Mouse (Mus musculus) kidney, postnatal 10 days (tissue): Measurements from ENCODE around the gene Grm8.

Experiments used
- DNase-seq: peaks from one replicate; pipeline ENCODE4 v3.0.0; 2021; ENCODE audit warnings: mixed read lengths

The Grm8 gene

DNA sequence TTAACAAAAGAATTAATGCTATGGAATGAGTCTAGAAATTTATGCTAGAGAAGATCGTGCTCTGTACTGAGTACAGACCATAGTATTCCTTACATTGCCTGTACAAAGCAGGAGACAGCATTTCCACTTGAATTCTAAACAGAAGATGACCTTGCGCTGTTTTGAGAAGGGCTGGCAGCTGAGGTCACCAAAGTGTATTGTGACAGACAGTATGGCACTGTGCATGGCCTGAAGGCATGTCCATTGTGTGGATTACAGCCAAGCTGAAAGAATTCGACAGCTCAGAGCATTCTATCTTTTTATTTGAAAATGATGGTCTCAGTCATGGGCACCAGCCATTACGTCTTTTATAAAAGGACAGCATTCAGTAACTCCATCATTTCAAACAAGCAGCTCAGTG lies 517.5 kb downstream of the Grm8 start:
- no peak for DNase-seq

- DNase-seq = no peak
Measured at GRCm38 (mm10) chr6:27580485-27580884, 554.5 kb downstream of the Grm8 start.

DNA sequence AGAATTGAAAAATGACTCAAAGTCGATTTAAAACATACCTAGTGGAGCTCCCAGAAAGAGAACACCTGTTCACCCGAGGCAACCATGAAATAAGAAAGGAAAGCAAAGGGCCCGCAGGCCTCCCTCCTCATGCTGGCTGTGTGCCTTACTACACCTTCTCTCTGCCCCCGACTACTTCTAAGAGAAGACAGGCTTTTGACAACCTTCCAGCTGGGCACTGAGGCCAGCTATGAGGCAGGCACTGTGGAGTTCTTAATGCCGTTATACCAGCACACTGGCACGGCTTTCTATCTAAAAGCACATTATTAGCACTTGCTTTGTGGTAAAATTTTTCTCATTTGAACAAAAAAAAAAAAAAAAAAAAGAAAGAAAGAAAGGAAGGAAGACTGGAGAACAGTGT lies 589.5 kb downstream of the Grm8 start:
- DNase-seq = no peak

GRCm38 (mm10) chr6:27517620-27518019 lies 617.4 kb downstream of the Grm8 start:
- DNase-seq = no peak

DNA sequence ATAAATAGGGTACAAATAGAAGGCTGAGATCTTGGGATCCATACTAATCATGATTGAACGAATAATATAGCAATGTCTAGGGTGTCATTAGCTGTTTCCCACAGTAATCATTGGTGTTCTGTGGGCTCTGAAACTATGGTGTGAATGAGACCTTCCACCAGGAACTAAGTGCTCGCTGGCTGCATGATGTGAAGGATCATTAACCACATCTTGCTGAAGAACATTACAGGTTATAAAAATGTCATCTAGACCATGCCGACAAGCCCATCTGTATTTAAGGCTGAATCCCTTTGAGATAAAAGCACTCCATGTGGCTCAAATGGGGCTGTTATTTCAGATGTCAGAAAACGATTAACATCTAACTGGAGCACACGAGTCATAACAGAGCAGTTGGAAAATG lies 674.0 kb downstream of the Grm8 start:
- DNase-seq = no peak

DNA sequence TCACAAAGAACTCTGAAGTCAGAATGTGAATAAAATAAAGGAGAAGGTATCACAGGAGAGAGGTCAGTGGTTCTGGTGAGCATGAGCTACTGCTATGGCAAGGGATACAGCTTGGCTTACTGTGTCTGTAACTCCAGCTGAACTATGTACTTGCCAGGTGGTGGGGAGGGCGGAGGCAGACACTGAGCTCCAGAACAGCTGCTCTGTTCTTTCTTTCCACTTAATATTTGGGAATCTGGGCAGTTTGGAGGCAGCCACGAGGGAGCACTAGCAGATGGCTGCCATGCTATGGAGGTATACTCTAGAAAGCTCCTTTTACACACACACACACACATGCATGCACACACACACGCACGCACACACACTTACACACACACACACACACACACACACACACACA lies 726.5 kb downstream of the Grm8 start:
- no peak for DNase-seq

DNA sequence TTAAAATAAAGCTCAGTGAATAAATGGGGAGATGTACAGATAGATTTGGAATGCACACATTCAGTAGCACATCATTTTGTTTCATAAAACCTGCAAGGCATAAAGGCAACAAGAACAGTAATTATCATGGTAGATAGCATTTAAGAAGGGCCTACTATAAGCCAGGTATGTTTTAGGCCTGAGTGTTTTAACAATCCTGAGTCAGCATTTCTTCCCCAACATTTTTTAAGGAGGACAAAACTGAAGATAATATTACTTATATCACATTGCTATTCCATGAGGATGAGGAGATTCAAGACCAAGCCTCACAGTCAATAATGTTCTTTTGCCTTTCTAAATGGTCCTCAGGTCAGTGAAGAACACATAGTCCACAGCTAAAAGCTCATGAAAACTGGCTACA lies 762.6 kb downstream of the Grm8 start:
- DNase-seq = no peak

GRCm38 (mm10) chr6:27371095-27371494 lies 763.9 kb downstream of the Grm8 start:
- no peak for DNase-seq

DNA sequence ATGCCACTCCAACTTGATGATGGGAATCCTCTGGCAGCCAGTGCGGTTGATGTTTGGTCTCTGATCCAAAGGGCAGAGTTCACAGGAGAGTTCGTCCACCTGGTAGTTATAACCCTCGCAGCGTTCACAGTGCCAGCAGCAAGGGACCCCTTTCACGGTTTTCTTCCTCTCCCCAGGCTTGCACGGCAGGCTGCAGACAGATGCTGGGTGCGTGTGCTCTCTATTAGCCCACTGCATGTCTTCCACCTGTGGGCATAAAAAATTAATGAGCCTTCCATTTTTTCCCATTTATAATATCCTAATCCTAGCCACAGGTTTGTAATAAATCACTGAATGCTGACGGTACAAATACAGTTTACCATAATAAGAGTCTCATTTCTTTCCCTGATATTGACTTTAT lies 771.2 kb downstream of the Grm8 start:
- DNase-seq = no peak

GRCm38 (mm10) chr6:27360440-27360839 lies 774.5 kb downstream of the Grm8 start:
- DNase-seq = no peak

DNA sequence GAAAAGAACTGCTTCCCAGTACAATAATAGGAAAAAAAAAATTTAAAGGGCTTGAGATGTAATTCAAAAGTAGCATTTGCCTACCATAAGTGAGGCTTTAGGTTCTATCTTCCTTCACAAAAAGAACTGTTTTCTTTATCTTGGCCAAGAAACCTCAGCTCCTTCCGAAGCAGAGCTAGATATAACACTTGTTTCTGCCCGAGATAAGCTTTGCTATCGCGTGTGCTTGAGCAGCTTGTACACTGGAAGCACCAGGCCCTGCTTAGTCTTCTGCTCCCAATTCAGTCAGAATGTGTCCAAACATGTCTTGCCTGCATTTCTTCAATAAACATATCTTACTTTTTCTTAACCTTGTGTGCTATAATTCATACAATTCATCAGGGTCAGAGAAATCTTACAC lies 783.8 kb downstream of the Grm8 start:
- DNase-seq = no peak

- DNase-seq = no peak
Measured at GRCm38 (mm10) chr6:27348272-27348671, 786.7 kb downstream of the Grm8 start.

GRCm38 (mm10) chr6:27346311-27346710 lies 788.7 kb downstream of the Grm8 start:
- no peak for DNase-seq

- no peak for DNase-seq
Measured at GRCm38 (mm10) chr6:27340131-27340530, 794.8 kb downstream of the Grm8 start.

DNA sequence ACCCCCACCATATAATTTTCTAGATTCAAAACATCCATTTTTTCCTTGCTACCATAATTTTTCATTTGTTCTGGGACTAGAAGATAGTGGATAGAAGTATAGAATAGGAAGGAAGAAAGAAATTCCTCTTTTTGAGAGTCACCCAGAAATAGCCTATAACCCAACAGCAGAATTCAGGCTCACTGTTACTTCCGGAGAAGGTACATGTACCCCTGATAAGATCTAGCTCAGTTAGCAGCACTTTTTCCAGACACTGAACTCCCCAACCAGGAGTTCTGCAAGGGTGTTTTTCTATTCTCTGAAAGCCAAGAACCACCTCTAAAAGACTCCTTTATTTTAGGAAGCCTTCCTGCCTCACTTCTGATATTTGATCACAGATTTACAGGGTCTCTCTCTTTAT lies 816.4 kb downstream of the Grm8 start:
- DNase-seq = no peak

- no peak for DNase-seq
Measured at GRCm38 (mm10) chr6:27317422-27317821, 817.6 kb downstream of the Grm8 start.

GRCm38 (mm10) chr6:27316018-27316417 lies 819.0 kb downstream of the Grm8 start:
- DNase-seq = no peak

DNA sequence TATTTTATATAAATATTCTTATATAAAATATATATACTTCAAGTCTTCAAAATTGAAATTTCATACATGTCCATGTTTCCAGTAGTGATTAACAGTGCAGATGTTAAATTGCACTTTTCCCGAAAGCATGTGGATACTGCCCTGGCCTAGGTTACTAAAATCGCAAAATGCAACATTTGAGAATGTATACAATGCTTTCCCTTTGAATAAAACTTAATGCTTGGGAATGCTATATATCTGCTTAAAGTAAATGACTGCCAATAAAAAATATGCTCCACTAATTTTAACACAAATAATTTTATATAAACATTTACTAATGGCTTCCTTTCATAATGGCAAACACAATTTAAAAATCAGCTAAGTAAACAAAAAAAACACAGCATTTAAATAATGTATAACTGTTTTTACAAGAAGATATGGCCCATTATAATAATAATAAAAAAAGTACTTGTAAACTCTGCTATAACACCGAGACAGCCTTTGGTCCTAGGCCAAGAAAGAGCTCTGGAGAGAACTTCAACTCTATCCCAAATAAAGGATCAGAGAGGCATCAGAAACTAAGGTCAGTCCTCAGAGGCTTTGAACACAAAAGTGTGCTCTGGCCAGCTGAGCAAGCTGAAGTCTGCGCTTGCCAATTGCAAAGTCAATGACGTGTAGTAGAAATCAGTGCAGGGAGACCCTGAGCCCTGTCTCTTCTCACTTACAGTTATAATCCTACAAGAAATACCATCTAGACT lies 820.5 kb downstream of the Grm8 start:
- no peak for DNase-seq

- DNase-seq = no peak
Measured at GRCm38 (mm10) chr6:27310401-27310800, 824.6 kb downstream of the Grm8 start.

GRCm38 (mm10) chr6:27305351-27305750 lies 829.6 kb downstream of the Grm8 start:
- DNase-seq = no peak

DNA sequence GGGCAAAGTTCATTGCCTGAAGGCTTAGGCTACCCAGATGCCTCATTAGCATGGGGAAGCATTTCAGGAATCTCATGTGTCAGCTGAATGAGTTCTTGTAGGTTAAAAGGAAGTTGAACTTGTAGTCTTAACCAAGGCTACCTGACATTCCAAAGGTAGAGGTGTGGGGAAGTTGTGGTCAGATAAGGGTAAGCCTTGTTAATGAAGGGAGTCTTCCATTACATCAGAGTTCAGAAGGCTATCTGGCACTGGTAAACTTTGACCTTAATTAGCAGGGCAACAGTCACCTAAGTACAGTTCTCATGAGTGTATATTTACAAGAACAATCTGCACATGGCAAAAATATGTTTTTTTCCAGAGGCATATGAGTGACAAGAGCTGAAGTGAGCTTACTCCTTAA lies 870.0 kb downstream of the Grm8 start:
- DNase-seq = no peak

- no peak for DNase-seq
Measured at GRCm38 (mm10) chr6:27262611-27263010, 872.4 kb downstream of the Grm8 start.

- peak; percentile 7 for DNase-seq
Measured at GRCm38 (mm10) chr6:27240416-27240815, 894.6 kb downstream of the Grm8 start.

DNA sequence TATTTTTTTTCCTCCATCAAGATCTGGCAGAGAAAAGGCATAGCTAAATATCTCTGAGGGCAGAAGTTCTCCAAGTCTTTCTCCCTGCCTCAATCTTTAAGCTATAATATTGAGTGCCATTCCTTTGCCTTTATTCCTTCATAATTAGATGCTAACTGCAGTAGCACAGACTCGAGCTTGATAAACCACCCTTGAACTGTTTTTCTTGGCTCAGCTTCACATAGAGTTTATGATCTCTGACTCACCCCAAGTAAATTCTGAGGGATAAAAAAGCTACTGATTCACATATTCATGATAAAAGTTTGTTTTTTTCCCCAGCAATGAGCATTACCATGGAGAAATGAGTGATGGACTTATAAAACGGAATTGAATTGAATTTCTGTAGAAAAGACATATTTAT lies 895.0 kb downstream of the Grm8 start:
- no peak for DNase-seq
